Mouse (Mus musculus): ENCODE measurements around the gene Crtc2. TPM values are rescaled to one million over a fixed set of nuclear protein-coding genes. Genes with fewer than 3 reads are reported as not detected.
A peak's percentile ranks its signal among the peaks of the same experiment; 100 is the strongest.

The Crtc2 gene
- polyA plus RNA-seq, 1 experiment from 2014 or later = 18.5 TPM

DNA sequence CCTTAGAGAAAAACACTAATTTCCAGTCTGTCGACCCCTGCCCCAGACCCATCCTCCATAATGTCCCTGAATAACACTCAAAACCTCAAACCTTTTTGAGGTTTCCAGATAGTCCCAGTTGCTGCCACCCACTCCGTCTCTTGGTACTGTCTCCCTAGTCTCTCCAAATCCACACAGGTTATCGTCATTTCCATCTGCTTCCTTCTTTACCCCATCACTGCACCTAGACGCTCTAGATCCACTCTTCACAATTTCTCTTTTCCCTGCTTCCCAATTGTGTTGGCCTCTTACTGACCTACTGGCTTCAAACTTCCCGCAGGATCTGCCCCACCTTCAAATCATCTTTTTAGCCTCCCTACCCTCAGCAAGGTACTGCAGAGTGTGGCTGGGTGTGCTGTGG, 32.8 kb upstream of the Crtc2 start:
- H3K36me3 ChIP-seq = peaks cover 31% of the 10 kb centered on the region
- no peaks in the 10 kb centered on the region for H3K9me3 ChIP-seq (replicated peaks)
- H3K4me1 ChIP-seq = peaks cover 29% of the 10 kb centered on the region
- WGBS = 29% methylated on average over 5 of the region's 5 CpGs
- H3K27ac ChIP-seq (replicated peaks) = peak overlapping the region; percentile 87
- peak overlapping the region; percentile 63 for H3K4me3 ChIP-seq
- no peaks in the 10 kb centered on the region for H3K27me3 ChIP-seq (ENCODE audit: low read depth, poor library complexity, severe bottlenecking)
- DNase-seq (ENCODE audit: low spot score) = no peak

GRCm38 (mm10) chr3:90222455-90222854, 31.5 kb upstream of the Crtc2 start:
- Histone ChIP-seq H3K36me3 (peaks cover 33% of the 10 kb centered on the region), H3K27me3 (ENCODE audit: low read depth, poor library complexity, severe bottlenecking) (no peaks in the 10 kb centered on the region), H3K4me1 (peaks cover 29% of the 10 kb centered on the region), H3K27ac (replicated peaks) (no peak overlapping the region), H3K9me3 (replicated peaks) (no peaks in the 10 kb centered on the region), H3K4me3 (no peak overlapping the region)
- no peak for DNase-seq (ENCODE audit: low spot score)
- 94% methylated on average over 4 of the region's 4 CpGs for WGBS

DNA sequence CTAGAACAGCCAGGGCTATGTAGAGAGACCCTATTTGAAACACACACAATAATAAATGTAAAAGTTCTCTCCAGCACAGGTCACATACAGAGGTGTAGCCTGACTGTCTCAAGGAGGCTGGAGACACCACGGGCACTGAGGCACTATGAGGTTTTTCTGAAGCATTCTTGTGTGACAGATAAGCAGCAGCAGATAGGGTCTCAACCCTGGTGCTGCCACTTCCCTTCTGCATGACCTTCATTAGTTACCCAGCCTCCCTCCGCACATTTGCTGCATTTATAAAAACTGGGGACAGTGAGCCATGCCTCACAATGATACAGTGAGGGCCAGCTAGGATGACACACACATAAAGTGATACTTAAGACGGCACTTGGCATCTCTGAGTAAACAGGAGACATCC, 31.0 kb upstream of the Crtc2 start:
- Histone ChIP-seq H3K27ac (replicated peaks) (no peak overlapping the region), H3K4me1 (peaks cover 29% of the 10 kb centered on the region), H3K9me3 (replicated peaks) (no peaks in the 10 kb centered on the region), H3K27me3 (ENCODE audit: low read depth, poor library complexity, severe bottlenecking) (no peaks in the 10 kb centered on the region), H3K4me3 (no peak overlapping the region), H3K36me3 (peaks cover 33% of the 10 kb centered on the region)
- WGBS = 84% methylated on average over 3 of the region's 3 CpGs
- no peak for DNase-seq (ENCODE audit: low spot score)

GRCm38 (mm10) chr3:90224331-90224730, 29.6 kb upstream of the Crtc2 start:
- WGBS = 85% methylated on average over 10 of the region's 10 CpGs

DNA sequence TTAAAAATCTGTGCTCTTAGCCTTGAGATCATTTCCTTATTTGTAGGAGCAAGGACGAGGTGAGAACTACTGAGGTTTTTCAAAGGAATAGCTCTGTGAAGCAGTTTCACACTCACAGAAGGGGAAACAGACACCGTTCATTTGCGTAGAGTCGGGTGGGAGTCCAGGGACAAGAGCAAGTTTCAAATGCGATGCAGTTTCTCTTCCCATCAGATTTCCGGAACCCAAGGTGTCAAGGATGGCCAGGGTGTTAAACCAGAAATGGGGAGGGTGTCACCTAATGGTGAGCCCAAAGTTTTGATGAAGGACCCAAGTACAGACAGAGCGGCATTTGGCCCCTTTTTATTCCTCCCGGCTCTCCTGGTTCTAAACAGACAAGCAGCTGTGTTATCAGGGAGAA, 22.9 kb upstream of the Crtc2 start:
- H3K27me3 ChIP-seq (ENCODE audit: low read depth, poor library complexity, severe bottlenecking) = no peaks in the 10 kb centered on the region
- H3K4me3 ChIP-seq = peak overlapping the region; percentile 70
- peak overlapping the region; percentile 90 for H3K27ac ChIP-seq (replicated peaks)
- peaks cover 21% of the 10 kb centered on the region for H3K4me1 ChIP-seq
- H3K36me3 ChIP-seq = peaks cover 35% of the 10 kb centered on the region
- H3K9me3 ChIP-seq (replicated peaks) = no peaks in the 10 kb centered on the region
- 18% methylated on average over 8 of the region's 8 CpGs for WGBS
- no peak for DNase-seq (ENCODE audit: low spot score)

More at GRCm38 (mm10) chr3:90224331-90224730, 29.6 kb upstream of the Crtc2 start:
- H3K36me3 ChIP-seq = peaks cover 33% of the 10 kb centered on the region
- no peak overlapping the region for H3K27ac ChIP-seq (replicated peaks)
- DNase-seq (ENCODE audit: low spot score) = no peak
- H3K27me3 ChIP-seq (ENCODE audit: low read depth, poor library complexity, severe bottlenecking) = no peaks in the 10 kb centered on the region
- no peak overlapping the region for H3K4me3 ChIP-seq
- peaks cover 29% of the 10 kb centered on the region for H3K4me1 ChIP-seq
- H3K9me3 ChIP-seq (replicated peaks) = no peaks in the 10 kb centered on the region

DNA sequence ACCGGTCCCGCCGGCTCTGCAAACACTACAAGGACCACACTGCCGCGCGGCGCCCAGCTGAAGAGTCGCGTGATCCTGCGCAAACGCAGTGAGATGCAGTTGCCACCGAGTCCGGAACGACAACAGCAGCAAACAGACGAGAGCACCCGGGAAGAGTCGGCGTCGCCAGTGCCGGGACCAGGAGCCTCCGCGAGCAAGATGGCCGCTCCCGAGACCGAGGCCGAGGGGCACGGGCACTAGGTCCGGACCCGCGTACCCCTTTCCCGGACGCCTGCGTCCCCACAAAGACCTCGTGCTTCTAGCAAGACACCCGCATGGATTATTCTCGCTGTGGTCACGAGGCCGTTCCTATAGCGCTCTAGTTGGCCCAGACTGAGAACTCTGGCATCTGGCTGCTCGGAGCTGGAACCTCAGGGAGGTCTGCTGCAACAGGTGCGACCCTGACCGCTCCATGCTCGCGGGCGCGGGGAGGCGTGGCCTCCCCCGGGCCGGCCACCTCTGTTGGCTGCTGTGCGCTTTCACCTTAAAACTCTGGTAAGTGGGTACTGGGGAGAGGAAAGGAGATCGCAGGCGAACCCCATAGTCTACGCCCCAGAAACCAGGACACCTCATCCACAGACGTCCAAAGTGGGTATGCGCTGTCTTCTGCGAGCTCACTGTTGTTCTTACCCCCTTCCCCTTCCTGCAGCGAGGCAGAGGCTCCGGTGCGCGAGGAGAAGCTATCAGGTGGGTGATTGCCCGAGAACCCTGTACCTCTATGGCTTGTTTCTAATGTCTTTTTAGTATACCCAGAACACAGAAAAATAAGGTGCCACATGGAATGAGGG, 22.2 kb upstream of the Crtc2 start, which contains the start of gene Jtb:
TSS of gene Jtb (plus strand) at position 91 of the 827 bp plus-strand sequence.
- Histone ChIP-seq H3K27ac (replicated peaks) (peak within 1 kb of the TSS; percentile 90), H3K36me3 (peaks cover 39% of the 10 kb centered on the region), H3K27me3 (ENCODE audit: low read depth, poor library complexity, severe bottlenecking) (no peaks in the 10 kb centered on the region), H3K9me3 (replicated peaks) (no peaks in the 10 kb centered on the region), H3K4me3 (peak within 1 kb of the TSS; percentile 70), H3K4me1 (peaks cover 21% of the 10 kb centered on the region)
- 1% methylated on average over 61 of the region's 61 CpGs for WGBS
- DNase-seq (ENCODE audit: low spot score) = peak; percentile 94

DNA sequence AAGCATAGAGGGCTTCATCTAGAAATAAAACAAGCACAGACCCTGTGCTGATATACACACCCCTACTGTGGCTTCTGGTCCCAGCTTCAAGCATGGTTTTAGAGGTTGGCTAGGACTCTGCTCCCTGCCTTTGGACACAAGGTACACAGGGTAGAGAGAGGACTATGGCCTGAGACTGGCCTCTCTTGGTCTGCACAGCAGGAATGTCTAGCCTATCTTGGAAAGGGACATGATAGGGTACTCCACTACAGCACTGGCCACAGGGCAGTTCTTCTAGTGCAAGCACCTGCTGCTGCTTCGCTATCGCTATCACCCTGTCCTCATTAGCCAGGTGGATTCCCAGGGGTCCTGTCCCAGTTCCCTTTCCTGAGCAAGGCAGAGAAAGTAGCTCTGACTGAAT, 12.7 kb upstream of the Crtc2 start:
- no peaks in the 10 kb centered on the region for H3K9me3 ChIP-seq (replicated peaks)
- H3K27me3 ChIP-seq (ENCODE audit: low read depth, poor library complexity, severe bottlenecking) = no peaks in the 10 kb centered on the region
- 0 out of 2 replicates have a peak, but pooled peaks cover 9% of the 10 kb centered on the region for H3K36me3 ChIP-seq
- 90% methylated on average over 2 of the region's 2 CpGs for WGBS
- H3K27ac ChIP-seq (replicated peaks) = no peak overlapping the region
- peaks cover 17% of the 10 kb centered on the region for H3K4me1 ChIP-seq
- no peak overlapping the region for H3K4me3 ChIP-seq
- no peak for DNase-seq (ENCODE audit: low spot score)

DNA sequence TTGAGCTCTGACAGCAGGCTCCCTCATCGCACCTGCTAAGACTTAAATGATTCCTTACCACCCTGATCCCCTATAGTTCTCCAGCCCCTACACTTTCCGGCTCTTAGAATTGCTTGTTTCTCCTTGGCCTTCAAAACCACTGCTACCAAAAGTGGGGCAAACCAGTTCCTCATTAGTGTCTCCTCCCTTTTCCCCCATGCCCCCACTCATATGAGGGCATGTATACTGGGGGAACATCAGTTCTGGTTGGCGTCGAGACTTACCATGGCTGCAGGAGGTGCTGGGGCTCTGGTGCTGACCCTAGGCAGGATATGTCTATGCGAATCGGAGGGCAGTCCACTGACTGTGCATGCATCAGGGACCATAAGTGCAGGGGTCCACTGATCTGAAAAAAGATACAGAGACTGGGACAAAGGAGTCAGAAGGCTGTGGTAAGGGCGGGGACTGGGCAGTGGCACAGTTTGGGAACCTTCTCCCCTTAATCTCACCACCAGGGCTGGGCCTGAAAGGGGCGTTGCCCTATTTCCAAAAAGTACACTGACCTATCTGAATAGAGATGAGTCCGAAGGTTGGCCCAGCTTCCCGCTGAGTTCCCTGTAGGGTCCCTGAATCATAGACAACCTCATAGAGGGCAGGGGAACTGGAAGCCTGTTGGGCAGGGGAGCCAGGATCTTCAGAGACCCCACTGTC, 12.1 kb upstream of the Crtc2 start:
- no peak overlapping the region for H3K27ac ChIP-seq (replicated peaks)
- H3K4me3 ChIP-seq = no peak overlapping the region
- H3K4me1 ChIP-seq = peaks cover 17% of the 10 kb centered on the region
- no peaks in the 10 kb centered on the region for H3K27me3 ChIP-seq (ENCODE audit: low read depth, poor library complexity, severe bottlenecking)
- 0 out of 2 replicates have a peak, but pooled peaks cover 4% of the 10 kb centered on the region for H3K36me3 ChIP-seq
- no peaks in the 10 kb centered on the region for H3K9me3 ChIP-seq (replicated peaks)
- WGBS = 82% methylated on average over 10 of the region's 10 CpGs
- DNase-seq (ENCODE audit: low spot score) = no peak

- no peaks in the 10 kb centered on the region for H3K36me3 ChIP-seq
- peaks cover 23% of the 10 kb centered on the region for H3K4me1 ChIP-seq
- DNase-seq (ENCODE audit: low spot score) = peak; percentile 79
- H3K9me3 ChIP-seq (replicated peaks) = no peaks in the 10 kb centered on the region
- H3K27me3 ChIP-seq (ENCODE audit: low read depth, poor library complexity, severe bottlenecking) = no peaks in the 10 kb centered on the region
- H3K4me3 ChIP-seq = peak within 1 kb of the TSS; percentile 55
- 2% methylated on average over 19 of the region's 19 CpGs for WGBS
- peak within 1 kb of the TSS; percentile 83 for H3K27ac ChIP-seq (replicated peaks)
Observed at GRCm38 (mm10) chr3:90242984-90243775, 10.8 kb upstream of the Crtc2 start, which contains the start of gene Creb3l4. Creb3l4 (minus strand) TSS chr3:90243512.

GRCm38 (mm10) chr3:90245406-90245805, 8.6 kb upstream of the Crtc2 start:
- WGBS = 79% methylated on average over 2 of the region's 2 CpGs
- Histone ChIP-seq H3K4me1 (peaks cover 37% of the 10 kb centered on the region), H3K27me3 (ENCODE audit: low read depth, poor library complexity, severe bottlenecking) (no peaks in the 10 kb centered on the region), H3K9me3 (replicated peaks) (no peaks in the 10 kb centered on the region), H3K27ac (replicated peaks) (no peak overlapping the region), H3K36me3 (peaks cover 12% of the 10 kb centered on the region), H3K4me3 (no peak overlapping the region)
- DNase-seq (ENCODE audit: low spot score) = no peak

GRCm38 (mm10) chr3:90247630-90247959, 6.4 kb upstream of the Crtc2 start:
- Histone ChIP-seq H3K9me3 (replicated peaks) (no peaks in the 10 kb centered on the region), H3K4me1 (peaks cover 36% of the 10 kb centered on the region), H3K4me3 (peak overlapping the region; percentile 72), H3K27ac (replicated peaks) (peak overlapping the region; percentile 92), H3K27me3 (ENCODE audit: low read depth, poor library complexity, severe bottlenecking) (no peaks in the 10 kb centered on the region), H3K36me3 (peaks cover 27% of the 10 kb centered on the region)
- WGBS = 1% methylated on average over 3 of the region's 3 CpGs
- DNase-seq (ENCODE audit: low spot score) = no peak

- Histone ChIP-seq H3K27ac (replicated peaks) (peak within 1 kb of the TSS; percentile 92), H3K27me3 (ENCODE audit: low read depth, poor library complexity, severe bottlenecking) (no peaks in the 10 kb centered on the region), H3K4me3 (peak within 1 kb of the TSS; percentile 72), H3K9me3 (replicated peaks) (no peaks in the 10 kb centered on the region), H3K36me3 (peaks cover 27% of the 10 kb centered on the region), H3K4me1 (peaks cover 30% of the 10 kb centered on the region)
- peak; percentile 96 for DNase-seq (ENCODE audit: low spot score)
- WGBS = under 1% methylated on average over 44 of the region's 44 CpGs
Observed at GRCm38 (mm10) chr3:90247960-90248745, 5.8 kb upstream of the Crtc2 start, which contains the start of gene Slc39a1. Slc39a1 (plus strand) TSS chr3:90248172.
